Mouse (Mus musculus) liver, embryonic 14.5 days (tissue): ENCODE data around the gene Pds5b.

Experiments
- CTCF ChIP-seq: IDR thresholded peaks from 2 replicates; pipeline ENCODE4 v1.5.1; 2016; ENCODE audit warnings: antibody characterized with exemption, low read depth, control low read depth
- EP300 ChIP-seq: IDR thresholded peaks from 2 replicates; pipeline ENCODE4 v1.6.1; 2016; ENCODE audit warnings: antibody characterized with exemption, low read depth

- TF ChIP-seq CTCF (no peak), EP300 (no peak)
Observed at GRCm38 (mm10) chr5:150845961-150846360, 172.4 kb downstream of the Pds5b start.
